Mouse (Mus musculus) cortical plate, adult 2 months (tissue): ENCODE results near the gene Nptxr.

ENCODE experiments used
- CTCF ChIP-seq: fragments of 200-500 bp; IDR thresholded peaks from 2 replicates; pipeline ENCODE4 v1.5.1; 2011; ENCODE audit warnings: mild to moderate bottlenecking, control low read depth, low read length; ENCODE audit not compliant: insufficient read depth; ENCODE audit errors: extremely low read depth
- POLR2A ChIP-seq: fragments of 200-500 bp; IDR thresholded peaks from 2 replicates; pipeline ENCODE4 v1.6.1; 2011; ENCODE audit warnings: mild to moderate bottlenecking, low read length, control low read depth; ENCODE audit not compliant: insufficient read depth; ENCODE audit errors: extremely low read depth

DNA sequence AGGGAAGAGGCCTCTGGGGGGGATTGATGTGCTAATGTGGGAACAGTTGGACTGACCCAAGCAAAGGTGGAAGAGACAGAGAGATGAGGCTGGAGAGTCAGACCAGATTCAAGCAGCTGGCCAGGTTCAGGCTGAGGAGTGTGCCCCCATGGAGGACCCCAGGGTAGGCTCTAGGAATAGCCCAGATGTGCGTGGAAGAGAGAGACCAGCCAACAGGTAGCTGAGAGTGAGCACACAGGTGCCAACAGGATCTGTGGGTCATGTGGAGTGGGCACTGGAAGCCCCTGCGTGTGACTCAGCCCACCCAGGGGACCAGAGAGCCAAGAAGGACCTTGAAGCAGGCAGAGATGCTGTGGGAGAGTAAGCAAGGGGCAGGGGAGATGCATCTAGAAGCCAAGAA is 2.9 kb downstream of the Nptxr start:
- TF ChIP-seq CTCF (no peak), POLR2A (no peak)
